Mouse (Mus musculus): Measurements from ENCODE around the gene Ushbp1.
A peak's percentile ranks its signal among the peaks of the same experiment; 100 is the strongest.

The Ushbp1 gene

GRCm38 (mm10) chr8:71402446-71402964 is 6.9 kb upstream of the Ushbp1 start:
- no peak for DNase-seq (ENCODE audit: low read depth, low spot score)
- no peaks in the 10 kb centered on the region for H3K27me3 ChIP-seq (ENCODE audit: control insufficient read depth, insufficient read depth, low read length, poor library complexity, severe bottlenecking)
- peaks cover 2% of the 10 kb centered on the region for H3K36me3 ChIP-seq (ENCODE audit: control insufficient read depth, insufficient read depth, low read length, poor library complexity, severe bottlenecking)

GRCm38 (mm10) chr8:71401454-71401853 is 5.9 kb upstream of the Ushbp1 start:
- DNase-seq (ENCODE audit: low read depth, low spot score), result no peak
- no peaks in the 10 kb centered on the region for H3K27me3 ChIP-seq (ENCODE audit: control insufficient read depth, insufficient read depth, low read length, poor library complexity, severe bottlenecking)
- peaks cover 2% of the 10 kb centered on the region for H3K36me3 ChIP-seq (ENCODE audit: control insufficient read depth, insufficient read depth, low read length, poor library complexity, severe bottlenecking)

- peaks cover 2% of the 10 kb centered on the region for H3K36me3 ChIP-seq (ENCODE audit: control insufficient read depth, insufficient read depth, low read length, poor library complexity, severe bottlenecking)
- no peaks in the 10 kb centered on the region for H3K27me3 ChIP-seq (ENCODE audit: control insufficient read depth, insufficient read depth, low read length, poor library complexity, severe bottlenecking)
- DNase-seq (ENCODE audit: low read depth, low spot score), result no peak
Measured at GRCm38 (mm10) chr8:71400826-71401225, 5.2 kb upstream of the Ushbp1 start.

- DNase-seq (ENCODE audit: low read depth, low spot score), result no peak
- peaks cover 2% of the 10 kb centered on the region for H3K36me3 ChIP-seq (ENCODE audit: control insufficient read depth, insufficient read depth, low read length, poor library complexity, severe bottlenecking)
Measured at GRCm38 (mm10) chr8:71397701-71398100, 2.1 kb upstream of the Ushbp1 start.

GRCm38 (mm10) chr8:71396639-71397305 is 1.2 kb upstream of the Ushbp1 start, which contains the start of gene Babam1:
Gene Babam1 (plus strand): TSS chr8:71396861.
- Histone ChIP-seq H3K27me3 (ENCODE audit: control insufficient read depth, insufficient read depth, low read length, poor library complexity, severe bottlenecking) (no peaks in the 10 kb centered on the region), H3K36me3 (ENCODE audit: control insufficient read depth, insufficient read depth, low read length, poor library complexity, severe bottlenecking) (peaks cover 2% of the 10 kb centered on the region)
- DNase-seq (ENCODE audit: low read depth, low spot score), result peak; percentile 93

More at GRCm38 (mm10) chr8:71397701-71398100, 2.1 kb upstream of the Ushbp1 start:
- no peaks in the 10 kb centered on the region for H3K27me3 ChIP-seq (ENCODE audit: control insufficient read depth, insufficient read depth, low read length, poor library complexity, severe bottlenecking)

GRCm38 (mm10) chr8:71395071-71395470 is 531 bp downstream of the Ushbp1 start:
- Histone ChIP-seq H3K36me3 (ENCODE audit: control insufficient read depth, insufficient read depth, low read length, poor library complexity, severe bottlenecking) (peaks cover 2% of the 10 kb centered on the region), H3K27me3 (ENCODE audit: control insufficient read depth, insufficient read depth, low read length, poor library complexity, severe bottlenecking) (no peaks in the 10 kb centered on the region)
- no peak for DNase-seq (ENCODE audit: low read depth, low spot score)

GRCm38 (mm10) chr8:71394481-71394880 is 1.1 kb downstream of the Ushbp1 start:
- no peaks in the 10 kb centered on the region for H3K27me3 ChIP-seq (ENCODE audit: control insufficient read depth, insufficient read depth, low read length, poor library complexity, severe bottlenecking)
- no peaks in the 10 kb centered on the region; the same call in 1 of the 2 replicates for H3K36me3 ChIP-seq (ENCODE audit: control insufficient read depth, insufficient read depth, low read length, poor library complexity, severe bottlenecking)
- DNase-seq (ENCODE audit: low read depth, low spot score), result no peak

- no peak for DNase-seq (ENCODE audit: low read depth, low spot score)
- H3K36me3 ChIP-seq (ENCODE audit: control insufficient read depth, insufficient read depth, low read length, poor library complexity, severe bottlenecking), result no peaks in the 10 kb centered on the region
- no peaks in the 10 kb centered on the region for H3K27me3 ChIP-seq (ENCODE audit: control insufficient read depth, insufficient read depth, low read length, poor library complexity, severe bottlenecking)
Measured at GRCm38 (mm10) chr8:71392871-71393270, 2.7 kb downstream of the Ushbp1 start.

GRCm38 (mm10) chr8:71392391-71392790 is 3.2 kb downstream of the Ushbp1 start:
- H3K36me3 ChIP-seq (ENCODE audit: control insufficient read depth, insufficient read depth, low read length, poor library complexity, severe bottlenecking), result no peaks in the 10 kb centered on the region
- no peak for DNase-seq (ENCODE audit: low read depth, low spot score)
- no peaks in the 10 kb centered on the region for H3K27me3 ChIP-seq (ENCODE audit: control insufficient read depth, insufficient read depth, low read length, poor library complexity, severe bottlenecking)

- no peaks in the 10 kb centered on the region for H3K27me3 ChIP-seq (ENCODE audit: control insufficient read depth, insufficient read depth, low read length, poor library complexity, severe bottlenecking)
- no peaks in the 10 kb centered on the region for H3K36me3 ChIP-seq (ENCODE audit: control insufficient read depth, insufficient read depth, low read length, poor library complexity, severe bottlenecking)
- no peak for DNase-seq (ENCODE audit: low read depth, low spot score)
Measured at GRCm38 (mm10) chr8:71391696-71392095, 3.9 kb downstream of the Ushbp1 start.

GRCm38 (mm10) chr8:71388267-71388666 is 7.3 kb downstream of the Ushbp1 start:
- Histone ChIP-seq H3K36me3 (ENCODE audit: control insufficient read depth, insufficient read depth, low read length, poor library complexity, severe bottlenecking) (no peaks in the 10 kb centered on the region), H3K27me3 (ENCODE audit: control insufficient read depth, insufficient read depth, low read length, poor library complexity, severe bottlenecking) (no peaks in the 10 kb centered on the region)
- DNase-seq (ENCODE audit: low read depth, low spot score), result no peak

GRCm38 (mm10) chr8:71385212-71385835 is 10.3 kb downstream of the Ushbp1 start:
- no peak for DNase-seq (ENCODE audit: low read depth, low spot score)
- H3K27me3 ChIP-seq (ENCODE audit: control insufficient read depth, insufficient read depth, low read length, poor library complexity, severe bottlenecking), result no peaks in the 10 kb centered on the region
- H3K36me3 ChIP-seq (ENCODE audit: control insufficient read depth, insufficient read depth, low read length, poor library complexity, severe bottlenecking), result no peaks in the 10 kb centered on the region

- no peak for DNase-seq (ENCODE audit: low read depth, low spot score)
- Histone ChIP-seq H3K36me3 (ENCODE audit: control insufficient read depth, insufficient read depth, low read length, poor library complexity, severe bottlenecking) (no peaks in the 10 kb centered on the region), H3K27me3 (ENCODE audit: control insufficient read depth, insufficient read depth, low read length, poor library complexity, severe bottlenecking) (no peaks in the 10 kb centered on the region)
Measured at GRCm38 (mm10) chr8:71383860-71384259, 11.7 kb downstream of the Ushbp1 start.

GRCm38 (mm10) chr8:71383396-71383795 is 12.2 kb downstream of the Ushbp1 start:
- no peak for DNase-seq (ENCODE audit: low read depth, low spot score)
- no peaks in the 10 kb centered on the region for H3K36me3 ChIP-seq (ENCODE audit: control insufficient read depth, insufficient read depth, low read length, poor library complexity, severe bottlenecking)
- no peaks in the 10 kb centered on the region for H3K27me3 ChIP-seq (ENCODE audit: control insufficient read depth, insufficient read depth, low read length, poor library complexity, severe bottlenecking)
